Mouse (Mus musculus) adrenal gland (tissue): ENCODE measurements around the gene Cc2d2a.

Experiments
- intact Hi-C: fragments of 180-260 bp; cut with DNase I; formaldehyde crosslinking; loops from one replicate; pipeline ENCODE4 v1.15.1; 2025
- long read RNA-seq, 2 experiments: library from polyadenylated mRNA; unstranded; transcript quantifications; one replicate each; pipeline ENCODE4 v2.0.0; 2020; ENCODE audit warnings: borderline replicate concordance in 1 of 2; ENCODE audit not compliant: insufficient replicate concordance in 1 of 2

Cc2d2a gene
- long read RNA-seq, experiment 1, partial matches to known transcripts, result 6 of 8 reads
- long read RNA-seq, experiment 1, other reads (novel, unspliced or antisense), result 2 of 8 reads
- long read RNA-seq, experiment 2, partial matches to known transcripts, result 16 of 16 reads
- long read RNA-seq, experiment 2, other reads (novel, unspliced or antisense), result 0 of 16 reads

DNA sequence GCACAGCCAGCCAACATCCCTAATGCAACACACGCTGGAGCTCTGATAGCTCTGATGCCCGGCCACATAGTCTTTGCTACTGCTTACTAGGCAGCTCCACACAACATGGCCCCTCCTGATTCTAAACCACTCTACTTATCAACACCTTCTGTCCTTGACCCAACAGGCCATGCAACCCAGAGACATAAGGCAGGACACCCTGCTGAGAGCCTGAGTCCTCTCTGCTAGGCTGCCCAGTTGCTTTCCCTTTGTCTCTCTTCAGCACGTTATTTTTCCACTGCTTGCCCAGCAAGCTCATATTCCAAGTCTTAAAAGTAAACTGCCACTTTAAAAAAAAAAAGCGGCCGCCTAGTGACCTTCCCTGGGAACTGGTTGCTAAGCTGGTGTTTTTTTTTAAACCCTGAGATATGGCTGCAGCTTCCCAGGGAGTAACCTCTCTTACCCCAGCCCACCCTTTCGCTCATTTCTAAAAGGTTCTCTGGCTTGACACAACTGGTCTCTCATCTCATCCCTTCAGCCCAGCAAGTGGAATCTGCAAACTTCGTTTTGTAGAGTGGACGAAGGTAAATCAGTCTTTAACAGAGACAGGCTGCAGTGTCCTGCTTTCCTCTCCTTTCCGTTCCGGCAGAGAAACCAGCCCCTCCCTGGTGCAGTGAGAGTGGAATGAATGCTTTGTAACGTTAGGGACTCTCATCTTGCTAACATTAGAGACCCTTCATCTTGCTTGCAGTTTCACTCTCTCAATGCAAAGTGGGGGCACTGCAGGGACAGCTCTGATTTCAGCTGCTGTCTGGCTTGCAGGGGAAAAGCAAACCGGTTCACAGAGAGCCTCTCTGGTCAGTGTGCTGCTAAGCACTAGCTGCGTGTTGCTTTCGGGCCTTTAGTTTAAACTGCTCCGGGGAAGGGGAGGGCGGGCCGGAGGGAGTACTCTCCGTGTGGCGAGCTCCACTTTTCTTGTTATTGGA is at the start of gene Cc2d2a:
Cc2d2a (plus strand) TSS at position 350 of the 965 bp plus-strand sequence.
- intact Hi-C loops, result no loop called here

DNA sequence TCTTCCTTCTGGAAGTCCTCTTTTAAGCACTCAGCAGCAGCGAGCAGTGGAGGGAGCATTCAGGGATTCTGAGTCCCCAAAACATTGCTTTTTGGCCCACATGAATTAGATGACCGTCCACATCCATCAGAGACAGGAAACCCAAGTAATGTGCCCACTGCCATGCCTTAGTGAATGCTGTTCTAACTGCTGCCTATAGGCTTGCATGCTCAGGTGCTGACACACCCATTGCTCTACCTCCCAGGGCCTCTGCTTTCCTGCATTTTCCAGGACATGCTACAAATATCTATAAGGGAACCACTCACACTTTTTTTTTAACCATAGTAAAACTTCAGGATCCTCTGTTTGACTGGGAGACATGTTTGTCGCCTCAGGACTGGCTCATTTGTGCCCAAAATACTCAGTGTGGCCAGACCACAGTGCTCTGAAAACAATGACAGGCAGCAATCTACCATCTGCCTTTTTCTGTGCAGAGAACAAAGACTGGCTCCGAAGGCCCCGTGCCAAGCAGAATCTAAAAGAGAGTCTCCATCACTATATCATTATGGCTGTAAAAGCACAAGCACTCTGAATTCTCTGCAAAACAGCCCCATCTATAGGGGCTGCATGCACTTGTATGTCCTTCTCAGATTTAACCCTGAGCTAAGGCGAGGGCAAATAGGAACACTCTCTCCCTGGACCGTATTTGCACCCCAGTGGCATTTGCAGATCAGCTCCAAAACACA is 40.4 kb upstream of the Cc2d2a start:
- intact Hi-C loops, result no loop called here

DNA sequence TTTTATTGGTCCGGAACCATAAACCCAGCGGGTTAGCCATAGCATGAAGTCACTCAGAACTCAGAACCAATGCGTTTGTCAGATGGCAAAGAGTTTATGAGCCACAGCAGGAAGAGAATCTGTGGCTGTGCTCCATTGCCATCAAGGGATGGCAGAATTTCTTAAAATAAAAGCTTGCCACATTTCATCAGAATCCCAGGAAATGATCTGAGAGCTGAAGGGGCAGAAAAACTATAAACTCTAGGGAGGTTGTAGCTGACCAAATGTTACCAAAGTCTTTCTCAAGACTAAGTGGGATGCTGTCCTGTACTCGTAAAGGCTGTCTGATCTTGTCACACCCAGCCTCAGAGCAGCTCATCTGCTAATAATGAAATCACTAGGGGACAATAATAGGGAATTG is 36.7 kb upstream of the Cc2d2a start:
- intact Hi-C loops, result no loop called here

DNA sequence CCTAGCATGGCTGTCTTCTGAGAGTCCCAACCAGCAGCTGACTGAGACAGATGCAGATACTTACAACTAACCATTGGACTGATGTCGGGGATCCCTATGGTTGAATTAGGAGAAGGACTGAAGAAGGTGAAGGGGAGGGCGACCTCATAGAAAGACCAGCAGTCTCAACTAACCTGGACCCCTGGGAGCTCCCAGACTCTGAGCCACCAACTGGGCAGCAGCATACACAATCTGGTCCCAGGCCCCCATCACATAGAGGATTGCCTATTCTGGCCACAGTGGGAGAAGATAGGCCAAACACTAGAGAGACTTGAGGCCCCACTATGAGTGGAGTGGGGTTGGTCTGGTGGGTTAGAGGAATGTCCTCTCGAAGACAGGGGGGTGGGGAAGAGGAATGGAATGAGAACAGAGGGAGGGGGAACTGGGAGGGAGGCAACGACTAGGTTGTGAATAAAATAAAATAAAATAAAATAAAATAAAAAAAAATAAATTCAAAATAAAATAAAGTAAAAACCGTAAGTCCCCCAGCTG is 28.0 kb upstream of the Cc2d2a start:
- intact Hi-C loops, result loop anchor here (2.0 kb wide), 1 partner anchor 211 kb away; no protein-coding TSS in a partner anchor

DNA sequence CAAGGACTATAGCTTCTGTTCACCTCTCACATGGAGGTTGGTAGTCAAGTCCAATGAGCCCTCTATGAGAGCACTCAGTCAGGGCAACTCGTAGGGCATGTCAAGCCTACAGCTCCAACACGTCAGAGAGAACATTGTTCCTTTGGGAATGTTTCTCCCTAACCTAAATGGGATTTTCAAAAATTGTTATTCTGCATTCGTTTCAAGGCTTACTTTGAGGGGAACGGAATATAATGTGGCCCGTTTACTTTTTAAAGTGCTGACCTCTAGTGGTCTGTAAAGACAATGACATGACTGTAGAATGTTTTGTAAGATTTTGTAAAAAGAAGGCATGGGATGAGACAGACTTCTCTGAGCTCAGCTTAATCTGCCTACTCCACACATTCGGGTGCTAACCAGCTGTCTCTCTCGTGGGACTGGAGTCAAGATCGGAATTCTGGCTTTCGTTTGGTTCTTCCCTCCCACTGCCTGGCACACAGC is 27.5 kb upstream of the Cc2d2a start:
- intact Hi-C loops, result loop anchor here (2.0 kb wide), 1 partner anchor 212 kb away; no protein-coding TSS in a partner anchor

DNA sequence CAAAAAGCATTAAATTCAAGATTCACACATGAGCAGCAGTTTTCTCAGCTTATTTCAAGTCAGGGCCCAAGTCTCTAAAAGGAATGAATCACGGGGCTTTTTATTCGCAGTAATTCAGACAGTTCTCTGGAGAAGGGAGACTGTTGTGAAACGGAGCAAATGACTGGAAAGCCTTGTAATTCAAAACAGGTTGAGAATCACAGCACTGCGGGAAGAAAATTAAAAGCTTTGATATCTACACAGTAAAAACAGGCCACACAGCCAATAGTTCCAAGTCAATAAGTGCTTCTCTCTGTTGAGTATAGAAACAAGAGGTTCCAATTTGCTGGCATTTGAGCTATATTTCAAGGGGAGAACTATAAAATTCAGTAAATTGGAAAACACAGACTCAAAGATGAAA is 17.1 kb upstream of the Cc2d2a start:
- intact Hi-C loops, result no loop called here

DNA sequence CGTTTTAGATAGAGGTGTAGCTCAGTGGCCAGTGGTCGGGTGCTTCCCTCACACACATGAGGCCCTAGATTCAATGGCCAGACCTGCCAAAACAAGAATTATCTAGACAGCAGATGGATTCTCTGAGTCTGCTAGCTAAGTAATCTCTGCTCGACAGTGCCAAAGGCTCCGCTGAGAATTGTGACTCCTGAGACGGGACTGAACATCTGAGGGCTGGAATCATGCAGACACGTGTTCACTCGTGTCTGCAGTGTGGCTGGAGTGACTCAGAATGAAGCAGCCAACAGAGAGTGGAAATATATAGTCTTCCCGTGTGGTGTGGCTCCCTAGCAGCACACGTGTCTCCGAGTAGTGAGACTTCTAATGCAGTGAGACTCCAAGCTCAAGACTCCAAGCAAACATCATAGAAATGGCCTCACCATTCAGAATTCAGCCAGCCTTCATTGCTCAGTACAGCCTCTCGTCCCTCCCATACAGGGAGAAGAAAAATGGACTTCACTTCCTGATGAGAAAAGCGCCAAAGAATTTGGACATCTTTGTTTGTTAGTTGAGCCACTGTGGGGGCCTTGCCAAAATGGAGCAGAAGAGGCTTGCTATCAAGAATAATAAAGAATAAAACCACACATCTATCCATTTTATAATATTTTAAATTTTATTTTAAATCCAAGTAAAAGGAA is 14.9 kb upstream of the Cc2d2a start:
- intact Hi-C loops, result no loop called here

DNA sequence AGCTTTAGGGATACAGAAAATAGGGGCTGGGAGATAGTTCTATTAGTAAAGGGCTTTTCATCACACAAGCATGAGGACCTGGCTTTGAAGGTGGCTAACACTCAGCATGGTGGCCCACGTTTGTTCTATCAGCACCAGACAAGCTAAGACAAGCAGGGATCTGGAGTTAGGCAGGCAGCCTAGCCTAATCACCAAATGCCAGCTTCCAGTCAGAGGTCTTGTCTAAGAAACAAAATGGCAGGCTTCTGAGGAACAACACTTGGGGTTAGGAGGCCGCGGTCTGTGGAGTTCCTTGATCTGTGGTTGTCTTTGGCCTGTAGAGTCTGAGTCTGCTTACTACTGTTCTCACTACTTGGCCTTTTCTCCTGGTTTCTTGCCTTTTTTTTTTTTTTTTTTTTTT is 648 bp upstream of the Cc2d2a start:
- intact Hi-C loops, result no loop called here

DNA sequence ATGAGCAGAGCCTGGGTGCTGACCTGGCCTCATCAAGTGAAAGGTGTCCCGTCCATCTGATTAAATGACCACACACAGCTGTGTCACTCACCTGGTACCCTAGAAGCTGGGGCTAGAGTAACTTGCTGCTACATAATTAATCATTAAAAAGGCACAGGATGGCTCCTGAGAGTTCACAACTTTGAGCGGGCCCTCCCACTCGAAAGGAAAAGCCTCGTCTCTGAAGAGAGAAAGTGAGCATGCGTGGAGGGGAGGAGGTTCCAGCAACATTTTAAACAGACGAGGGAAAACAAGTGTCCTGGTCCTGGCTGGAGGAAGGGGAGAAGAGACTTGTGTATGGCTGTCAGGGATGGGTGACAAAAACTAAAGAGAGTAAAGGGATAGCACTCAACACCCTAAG is 1.4 kb downstream of the Cc2d2a start:
- intact Hi-C loops, result no loop called here

DNA sequence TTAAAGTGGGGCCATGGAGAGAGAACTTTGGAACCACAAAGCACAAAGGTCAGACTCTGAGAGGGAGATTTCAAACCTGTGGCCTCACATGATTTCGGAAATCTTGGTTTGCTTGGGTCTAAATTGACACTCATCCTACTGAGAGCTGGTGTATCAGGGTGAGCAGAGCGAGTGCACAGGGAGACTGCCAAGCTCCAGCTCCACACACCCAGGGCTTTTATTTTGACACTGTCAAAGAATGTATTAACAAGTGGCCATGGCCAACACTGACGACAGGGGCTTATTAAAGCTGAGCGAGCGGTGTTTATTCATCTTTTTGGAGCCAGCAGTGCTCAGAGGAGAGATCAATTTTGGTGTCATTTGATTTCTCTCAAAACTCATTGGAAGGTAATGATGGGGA is 3.0 kb downstream of the Cc2d2a start:
- intact Hi-C loops, result no loop called here

DNA sequence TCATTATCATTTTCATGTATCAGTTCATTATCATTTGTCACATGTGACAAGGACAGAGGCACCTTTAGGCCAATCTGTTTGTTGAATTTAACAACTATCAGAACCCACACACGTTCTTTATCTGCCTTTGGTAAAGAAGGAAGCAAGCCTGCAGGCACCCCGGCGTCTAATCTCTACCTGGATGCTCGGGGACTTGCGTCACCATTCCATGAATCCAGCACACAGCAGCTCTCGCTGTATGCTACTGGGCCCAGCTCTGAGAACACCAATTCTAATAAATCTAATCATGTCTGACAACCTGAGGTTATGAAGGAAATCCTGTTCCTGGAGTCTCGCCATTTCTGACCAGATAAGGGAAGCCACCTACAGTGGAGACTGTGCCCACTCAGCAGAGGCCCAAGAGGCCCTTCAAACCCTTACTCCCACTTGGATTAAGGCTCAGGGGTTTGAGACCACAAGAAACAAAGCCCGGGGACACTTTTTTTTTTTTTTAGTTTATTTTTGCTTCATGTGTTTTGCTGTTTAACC is 7.0 kb downstream of the Cc2d2a start:
- intact Hi-C loops, result no loop called here

DNA sequence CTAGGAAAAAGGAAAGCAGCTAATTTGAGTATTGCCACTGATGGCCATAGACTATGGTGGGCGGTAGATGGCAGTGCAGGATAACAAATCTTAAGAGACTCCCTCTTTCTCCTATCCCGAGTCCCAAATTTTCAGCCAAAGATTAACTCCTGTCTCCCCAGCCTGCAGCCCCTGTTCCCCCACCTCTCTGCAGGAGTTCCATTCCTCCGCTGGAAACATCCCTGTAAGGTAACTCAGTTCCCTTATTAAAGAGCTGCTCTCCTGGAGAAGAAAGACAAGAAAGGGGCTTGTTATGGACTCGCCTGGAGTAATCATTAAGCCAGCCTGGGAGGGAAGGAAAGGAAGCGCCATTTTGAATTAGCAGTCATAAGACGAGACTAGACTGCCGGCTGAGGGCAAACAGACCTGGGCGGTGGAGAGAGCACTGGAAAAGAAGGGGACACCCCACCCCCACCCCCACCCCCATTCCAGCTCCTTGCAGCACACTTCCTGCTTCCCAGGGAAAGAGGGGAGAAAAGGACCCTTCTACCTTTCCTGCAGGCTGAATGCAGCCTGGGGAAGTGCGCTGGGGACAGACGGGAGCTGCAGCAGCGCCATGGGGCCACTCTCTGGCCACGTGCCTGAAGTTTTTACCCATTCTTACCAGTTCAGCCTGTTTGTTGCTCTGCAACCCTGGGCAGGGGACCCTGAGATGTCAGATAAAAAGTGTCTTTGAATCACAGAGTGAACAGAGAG is 10.2 kb downstream of the Cc2d2a start:
- intact Hi-C loops, result loop anchor here (5.0 kb wide), 1 partner anchor 320 kb away; no protein-coding TSS in a partner anchor

DNA sequence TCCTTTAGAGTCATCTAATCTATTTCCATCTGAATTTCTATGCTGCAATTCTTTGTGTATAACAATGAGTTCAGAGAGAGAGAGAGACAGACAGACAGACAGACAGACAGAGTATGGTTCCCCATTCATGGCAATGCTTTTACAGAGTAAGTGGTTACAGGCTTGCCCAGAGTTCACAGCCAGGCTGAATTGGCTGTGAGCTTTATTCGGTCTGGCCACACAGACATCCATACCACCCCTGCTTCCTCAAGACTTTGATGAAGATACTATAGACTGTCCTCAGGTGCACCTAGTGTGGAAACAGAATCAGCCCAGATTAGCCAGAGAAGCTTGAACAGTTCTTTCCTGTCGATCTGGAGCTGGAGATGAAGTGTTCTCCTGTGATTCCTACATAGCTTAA is 10.9 kb downstream of the Cc2d2a start:
- intact Hi-C loops, result loop anchor here (5.0 kb wide), 1 partner anchor 319 kb away; no protein-coding TSS in a partner anchor

DNA sequence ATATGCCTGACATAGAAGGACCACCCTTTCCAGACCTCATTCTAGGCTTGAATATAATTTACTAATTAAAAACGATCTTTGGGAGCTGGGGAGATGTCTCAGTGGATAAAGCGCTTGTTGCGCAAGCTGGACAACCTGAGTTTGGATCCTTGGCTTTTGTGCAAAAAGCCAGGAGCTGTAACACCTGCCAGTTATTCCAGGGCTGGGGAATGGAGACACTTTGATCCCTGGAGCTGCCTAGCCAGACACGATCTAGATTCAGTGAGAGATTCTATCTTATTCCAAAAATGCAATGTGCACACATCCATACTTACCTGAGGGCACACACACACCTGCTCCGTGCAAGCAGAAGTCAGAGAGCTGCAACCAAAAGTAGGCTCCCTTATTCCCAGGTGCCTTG is 23.3 kb downstream of the Cc2d2a start:
- intact Hi-C loops, result no loop called here

DNA sequence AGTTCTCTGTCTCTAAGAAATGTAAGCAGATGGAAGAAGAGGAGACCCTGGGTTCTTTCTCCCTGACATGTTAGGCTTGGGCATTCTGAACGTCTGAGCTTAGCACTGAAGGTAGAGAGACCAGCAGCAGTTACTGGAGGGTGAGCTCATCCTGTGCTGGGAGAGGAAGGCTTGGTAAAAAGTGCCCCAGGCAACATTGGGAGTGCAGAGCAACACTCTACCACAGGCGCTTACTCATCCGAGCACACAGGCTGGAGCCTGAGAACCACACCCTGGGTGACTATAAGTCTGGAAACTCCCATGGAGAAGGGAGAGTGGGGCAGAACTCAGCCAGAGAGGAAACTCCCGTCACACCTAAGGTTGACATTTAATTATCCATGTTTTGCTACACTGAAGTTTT is 30.3 kb downstream of the Cc2d2a start:
- intact Hi-C loops, result no loop called here

DNA sequence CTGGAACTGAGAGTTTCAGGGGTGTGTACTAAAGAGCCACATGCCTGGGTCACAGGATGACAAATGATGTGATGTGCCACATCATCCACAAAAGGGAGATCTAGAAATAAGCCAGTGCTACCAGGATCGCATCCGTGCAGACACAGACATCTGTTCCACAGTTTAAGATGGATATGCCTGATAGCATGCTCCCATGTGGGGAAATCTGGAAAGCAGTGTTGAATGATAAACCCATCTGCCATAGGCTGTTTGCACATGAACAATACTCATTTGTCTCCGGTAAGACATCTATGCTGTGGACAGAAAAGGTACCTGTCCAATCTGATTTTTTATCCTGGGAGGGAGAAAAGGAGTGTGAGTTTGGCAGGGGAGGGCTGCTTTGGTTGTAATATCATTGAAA is 35.0 kb downstream of the Cc2d2a start:
- intact Hi-C loops, result no loop called here

DNA sequence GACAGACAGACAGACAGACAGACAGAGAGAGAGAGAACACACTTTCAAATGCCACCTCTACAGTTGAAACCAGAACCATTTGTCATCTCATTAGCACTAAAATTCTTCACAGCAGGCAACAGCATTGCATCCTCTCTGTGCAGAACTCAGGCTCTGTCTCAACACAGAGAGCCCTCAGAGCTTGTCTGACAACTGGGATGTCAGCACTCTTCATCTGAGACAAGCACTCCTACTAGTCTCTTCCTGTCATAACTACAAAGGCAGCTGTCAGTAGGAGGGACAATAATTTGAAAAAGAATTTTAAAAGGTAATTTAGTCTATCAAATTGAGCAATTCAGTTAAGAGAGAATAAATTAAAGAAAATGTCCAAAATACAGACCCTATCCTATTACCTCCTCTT is 37.1 kb downstream of the Cc2d2a start:
- intact Hi-C loops, result no loop called here

DNA sequence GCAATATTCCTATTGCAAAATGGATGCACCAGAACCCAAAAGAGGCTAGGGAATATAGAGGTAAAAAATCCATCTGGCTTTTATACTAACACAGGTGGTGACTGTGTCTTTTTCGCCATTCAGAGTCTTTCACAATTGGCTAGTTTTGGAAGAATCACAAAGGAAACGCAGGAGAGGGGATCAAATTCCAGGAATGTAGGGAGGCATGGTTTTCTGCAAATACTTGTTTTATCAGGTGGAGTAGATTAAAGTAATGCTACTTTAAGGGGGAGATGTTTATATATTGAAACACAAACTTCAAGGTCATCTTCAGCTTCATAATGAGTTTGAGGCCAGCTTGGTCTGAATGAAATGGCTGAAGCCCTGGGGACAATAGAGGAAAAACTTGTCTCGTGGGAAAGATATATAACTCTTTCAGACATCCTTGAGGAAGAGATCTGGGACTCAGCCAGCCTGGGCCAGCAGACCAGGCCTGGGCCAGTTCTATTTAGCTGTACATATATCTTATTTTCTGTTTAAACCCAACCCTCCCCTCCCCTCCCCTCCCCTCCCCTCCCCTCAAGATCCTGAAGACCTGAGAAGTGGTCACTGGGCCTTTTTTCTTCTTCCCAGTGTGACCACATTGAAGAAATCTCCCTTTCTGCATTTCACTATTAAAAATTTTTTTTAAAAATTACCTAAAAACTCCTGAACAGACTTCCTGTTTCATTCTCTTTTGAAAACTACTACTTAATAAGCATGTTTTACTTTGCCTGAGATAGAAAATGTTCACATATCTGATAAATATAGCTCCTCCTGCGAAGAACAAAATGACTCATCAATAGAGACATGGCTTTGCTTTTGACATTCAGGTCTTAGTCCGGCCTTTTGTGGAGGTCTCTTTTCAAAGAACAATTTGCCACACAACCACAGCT is 59.6 kb downstream of the Cc2d2a start:
- intact Hi-C loops, result no loop called here

DNA sequence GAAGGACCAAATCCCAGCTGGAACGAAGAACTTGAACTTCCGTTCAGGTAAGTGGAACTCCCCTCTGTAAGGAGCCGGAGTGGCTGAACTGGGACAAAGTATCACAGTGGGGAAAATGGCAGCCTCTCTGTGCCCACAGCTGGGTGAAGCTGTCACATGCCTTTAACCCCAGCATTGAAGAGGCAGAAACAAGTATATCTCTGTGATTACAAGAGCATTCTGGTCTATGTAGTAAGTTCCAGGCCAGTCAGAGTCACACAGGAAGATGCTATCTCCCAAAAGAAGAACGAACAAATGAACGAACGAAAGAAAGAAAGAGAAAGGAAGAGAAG is 60.3 kb downstream of the Cc2d2a start:
- intact Hi-C loops, result no loop called here
